In genomic region chr4:129921314-129921587, GRCm38 (mm10) we compare ENCODE assay signal across 16 mouse cellular contexts. TPM values are rescaled to one million over a fixed set of nuclear protein-coding genes. Genes with fewer than 3 reads are reported as not detected.
DNase-seq lines count a peak whose midpoint lies in the region; ATAC-seq and TF ChIP-seq lines count a peak whose summit lies in the region.
"Had no signal": no experiment of that assay in that cellular context is flagged by ENCODE, and none has a peak within 500 bp of the region (broad histone marks: within the 10 kb centered on the region; RNA-seq: fewer than 3 reads in every experiment).

No protein-coding gene starts in this region.

- H3K27me3 ChIP-seq in heart, embryonic 10.5 days (ENCODE audit: insufficient read depth, poor library complexity, severe bottlenecking), result no peaks in the 10 kb centered on the region
- H3K27me3 ChIP-seq in midbrain, embryonic 13.5 days, result no peaks in the 10 kb centered on the region
- no peaks in the 10 kb centered on the region for H3K27me3 ChIP-seq in midbrain, embryonic 14.5 days (ENCODE audit: control insufficient read depth, insufficient read depth, low read length)
- no peaks in the 10 kb centered on the region for H3K27me3 ChIP-seq in heart, postnatal 0 days (ENCODE audit: control insufficient read depth, insufficient read depth, low read length)
- H3K27me3 ChIP-seq: Patski had no signal

- no peak overlapping the region for H3K4me3 ChIP-seq in heart, embryonic 10.5 days
- no peak overlapping the region for H3K4me3 ChIP-seq in midbrain, embryonic 13.5 days (replicated peaks)
- no peak overlapping the region for H3K4me3 ChIP-seq in midbrain, embryonic 14.5 days (replicated peaks; ENCODE audit: low read depth, low read length)
- H3K4me3 ChIP-seq in heart, postnatal 0 days (ENCODE audit: low read depth, low read length), result no peak overlapping the region

- H3K27ac ChIP-seq in heart, embryonic 10.5 days, result peak overlapping the region; percentile 88
- 0 out of 2 replicates have a peak overlapping the region, but pooled peaks have one; percentile 21 for H3K27ac ChIP-seq in midbrain, embryonic 13.5 days
- no peak overlapping the region for H3K27ac ChIP-seq in midbrain, embryonic 14.5 days (replicated peaks; ENCODE audit: low read depth, low read length)
- peak overlapping the region; percentile 83 for H3K27ac ChIP-seq in heart, postnatal 0 days (ENCODE audit: low read depth)

- no peak overlapping the region for H3K9ac ChIP-seq in midbrain, embryonic 13.5 days (replicated peaks)
- no peak overlapping the region for H3K9ac ChIP-seq in midbrain, embryonic 14.5 days (replicated peaks; ENCODE audit: low read length)
- no peak overlapping the region; the same call in 1 of the 2 replicates for H3K9ac ChIP-seq in heart, postnatal 0 days (replicated peaks; ENCODE audit: low read depth, low read length)

- H3K4me2 ChIP-seq in midbrain, embryonic 13.5 days (replicated peaks), result no peak overlapping the region
- H3K4me2 ChIP-seq in midbrain, embryonic 14.5 days (ENCODE audit: low read length), result no peak overlapping the region
- no peak overlapping the region for H3K4me2 ChIP-seq in heart, postnatal 0 days (ENCODE audit: low read depth, low read length)

- no peak for ATAC-seq in midbrain, embryonic 13.5 days
- no peak for ATAC-seq in midbrain, embryonic 14.5 days (ENCODE audit: low FRiP score, low TSS enrichment)
- ATAC-seq in heart, postnatal 0 days (ENCODE audit: insufficient read depth, low read depth), result peak; percentile 37; the same call in 1 of the 2 replicates
- ATAC-seq: forebrain, embryonic 14.5 days; Patski had no signal

- H3K36me3 ChIP-seq in heart, embryonic 10.5 days, result no peaks in the 10 kb centered on the region
- no peaks in the 10 kb centered on the region for H3K36me3 ChIP-seq in midbrain, embryonic 13.5 days
- no peaks in the 10 kb centered on the region for H3K36me3 ChIP-seq in midbrain, embryonic 14.5 days (ENCODE audit: control insufficient read depth, insufficient read depth, low read length)
- H3K36me3 ChIP-seq in heart, postnatal 0 days (replicated peaks; ENCODE audit: control insufficient read depth, insufficient read depth, low read length), result no peaks in the 10 kb centered on the region

- peaks cover 52% of the 10 kb centered on the region for H3K4me1 ChIP-seq in heart, embryonic 10.5 days
- H3K4me1 ChIP-seq in midbrain, embryonic 13.5 days (replicated peaks), result peaks cover 12% of the 10 kb centered on the region
- 0 out of 2 replicates have a peak, but pooled peaks cover 5% of the 10 kb centered on the region for H3K4me1 ChIP-seq in midbrain, embryonic 14.5 days (ENCODE audit: control insufficient read depth, insufficient read depth, low read length)
- H3K4me1 ChIP-seq in heart, postnatal 0 days (ENCODE audit: control insufficient read depth, insufficient read depth), result peaks cover 35% of the 10 kb centered on the region

- no peaks in the 10 kb centered on the region for H3K9me3 ChIP-seq in heart, embryonic 10.5 days
- H3K9me3 ChIP-seq in midbrain, embryonic 13.5 days, result no peaks in the 10 kb centered on the region
- H3K9me3 ChIP-seq in midbrain, embryonic 14.5 days (ENCODE audit: control insufficient read depth, low read length), result no peaks in the 10 kb centered on the region
- H3K9me3 ChIP-seq in heart, postnatal 0 days (replicated peaks; ENCODE audit: control insufficient read depth, low read length), result no peaks in the 10 kb centered on the region

- WGBS in heart, embryonic 10.5 days, result 41% methylated on average over 3 of the region's 3 CpGs
- 73% methylated on average over 3 of the region's 3 CpGs for WGBS in midbrain, embryonic 13.5 days
- WGBS in midbrain, embryonic 14.5 days, result 79% methylated on average over 3 of the region's 3 CpGs
- 26% methylated on average over 3 of the region's 3 CpGs for WGBS in heart, postnatal 0 days

- TF ChIP-seq CTCF in heart, postnatal 0 days (IDR thresholded peaks at IDR 0.05; ENCODE audit: low read depth), result no peak

- DNase-seq in heart, embryonic 10.5 days (ENCODE audit: low spot score), result no peak
- DNase-seq in heart, adult 11 months, result no peak
- no peak for DNase-seq in midbrain, embryonic 14.5 days
- DNase-seq in adrenal gland, adult 2 months, result peak; percentile 88
- DNase-seq in heart, postnatal 0 days (ENCODE audit: low spot score), result peak; percentile 51
- DNase-seq in layer of hippocampus, adult 8-10 months (ENCODE audit: low spot score in 2 of 2), result no peak
- no peak for DNase-seq in MN1 (ENCODE audit: low spot score)
- DNase-seq: cerebellum, adult 9-10 months; embryo, embryonic 11 days had no signal

- no peak for TF ChIP-seq EP300 in heart, postnatal 0 days (IDR thresholded peaks at IDR 0.05; ENCODE audit: low read depth)

RNA-seq across cellular contexts. Expression of gene Spocd1, which starts 7.8 kb away (rescaled TPM):
- 0.46 and 0.59 TPM in 2 replicates for polyA plus RNA-seq in heart, embryonic 10.5 days (2016; fragmentation: Nextera tagmentation; extraction: Ambion mirVana)
- not detected in 2 replicates for polyA plus RNA-seq in midbrain, embryonic 13.5 days (2015; fragmentation: Nextera tagmentation; extraction: Ambion mirVana)
- polyA plus RNA-seq in midbrain, embryonic 14.5 days (2014; fragmentation: Nextera tagmentation; extraction: Ambion mirVana), result 0.16 TPM in 1 of 2 replicates, not detected in the other
- total RNA-seq in adrenal gland, adult 2 months (2021), result 1 to 10 TPM in 1 of 2 experiments, under 1 TPM in 1; 0.92 to 1.1 TPM
- polyA plus RNA-seq in adrenal gland, adult 2 months (2012; rRNA removed), result 3.2 and 3.7 TPM in 2 replicates
- total RNA-seq in heart, postnatal 0 days (2014; rRNA removed; ENCODE audit: low replicate concordance), result 0.70 TPM in 1 of 2 replicates, not detected in the other
- 0.04 and 0.05 TPM in 2 replicates for polyA plus RNA-seq in heart, postnatal 0 days (2015; fragmentation: Nextera tagmentation; extraction: Ambion mirVana)
- total RNA-seq in layer of hippocampus, adult 8-10 months (2022), result under 1 TPM; 0.14 to 0.68 (median 0.56) TPM
- total RNA-seq: gastrocnemius, adult 18-20 months; hematopoietic stem cell, adult 5-6 weeks had no signal
- polyA plus RNA-seq: forebrain, embryonic 14.5 days; limb, embryonic 11.5 days; liver, embryonic 16.5 days had no signal

Comparison
In these comparisons a context has a peak if more than half of its experiments do, and no peak if none do; other contexts are left out.
1. DNase-seq: peak in adrenal gland, adult 2 months (single experiment) and heart, postnatal 0 days (single experiment); none in heart, embryonic 10.5 days (single experiment), heart, adult 11 months (single experiment), midbrain, embryonic 14.5 days (single experiment), layer of hippocampus, adult 8-10 months (0 of 2) and MN1 (single experiment).